Mouse (Mus musculus): ENCODE data around the gene Gm21083. TPM values are rescaled to one million over a fixed set of nuclear protein-coding genes. Genes with fewer than 3 reads are reported as not detected.
"Not testable (repeated sequence)": the region's sequence is repeated elsewhere in the genome, so short reads cannot be mapped to it uniquely, and the experiment has no call there.

The Gm21083 gene
- not detected in 2 replicates for polyA plus RNA-seq (2014; fragmentation: Nextera tagmentation; extraction: Ambion mirVana)

- H3K27ac ChIP-seq (ENCODE audit: low read depth, low read length); DNase-seq (ENCODE audit: low spot score); H3K36me3 ChIP-seq (ENCODE audit: control insufficient read depth, insufficient read depth, low read length); ATAC-seq (replicated peaks; ENCODE audit: low FRiP score); H3K4me3 ChIP-seq (ENCODE audit: low read depth, low read length); H3K4me1 ChIP-seq (replicated peaks; ENCODE audit: control insufficient read depth, insufficient read depth, low read length); H3K27me3 ChIP-seq (ENCODE audit: control insufficient read depth, insufficient read depth, low read length); H3K9ac ChIP-seq (ENCODE audit: low read length); H3K4me2 ChIP-seq (ENCODE audit: low read depth, low read length, severe bottlenecking); H3K9me3 ChIP-seq (ENCODE audit: control insufficient read depth, low read length): not testable (repeated sequence)
- no CpG with 5 or more reads among the region's 1 CpGs for WGBS
Observed at GRCm38 (mm10) chr5:15577033-15577432, at the start of gene Gm21083. Gene Gm21083, plus strand, starts transcription at chr5:15577333.

GRCm38 (mm10) chr5:15529122-15529521, 48.0 kb upstream of the Gm21083 start, which contains the start of gene Gm21190:
Gene Gm21190, minus strand, starts transcription at chr5:15529222.
- no CpG with 5 or more reads among the region's 1 CpGs for WGBS
- not testable (repeated sequence) for H3K4me3 ChIP-seq (ENCODE audit: low read depth, low read length); H3K27me3 ChIP-seq (ENCODE audit: control insufficient read depth, insufficient read depth, low read length); H3K9me3 ChIP-seq (ENCODE audit: control insufficient read depth, low read length); H3K9ac ChIP-seq (ENCODE audit: low read length); H3K27ac ChIP-seq (ENCODE audit: low read depth, low read length); H3K36me3 ChIP-seq (ENCODE audit: control insufficient read depth, insufficient read depth, low read length); ATAC-seq (replicated peaks; ENCODE audit: low FRiP score); DNase-seq (ENCODE audit: low spot score); H3K4me1 ChIP-seq (replicated peaks; ENCODE audit: control insufficient read depth, insufficient read depth, low read length); H3K4me2 ChIP-seq (ENCODE audit: low read depth, low read length, severe bottlenecking)

- H3K9me3 ChIP-seq (ENCODE audit: control insufficient read depth, low read length); H3K27me3 ChIP-seq (ENCODE audit: control insufficient read depth, insufficient read depth, low read length); H3K4me2 ChIP-seq (ENCODE audit: low read depth, low read length, severe bottlenecking); H3K9ac ChIP-seq (ENCODE audit: low read length); H3K4me3 ChIP-seq (ENCODE audit: low read depth, low read length); DNase-seq (ENCODE audit: low spot score); H3K27ac ChIP-seq (ENCODE audit: low read depth, low read length); H3K4me1 ChIP-seq (replicated peaks; ENCODE audit: control insufficient read depth, insufficient read depth, low read length); ATAC-seq (replicated peaks; ENCODE audit: low FRiP score); H3K36me3 ChIP-seq (ENCODE audit: control insufficient read depth, insufficient read depth, low read length): not testable (repeated sequence)
- WGBS = 83% methylated on average over 6 of the region's 6 CpGs
Observed at GRCm38 (mm10) chr5:15548642-15549041, 28.5 kb upstream of the Gm21083 start.

GRCm38 (mm10) chr5:15549134-15549533, 28.0 kb upstream of the Gm21083 start:
- not testable (repeated sequence) for H3K27ac ChIP-seq (ENCODE audit: low read depth, low read length); H3K36me3 ChIP-seq (ENCODE audit: control insufficient read depth, insufficient read depth, low read length); H3K9ac ChIP-seq (ENCODE audit: low read length); H3K4me3 ChIP-seq (ENCODE audit: low read depth, low read length); ATAC-seq (replicated peaks; ENCODE audit: low FRiP score); H3K4me1 ChIP-seq (replicated peaks; ENCODE audit: control insufficient read depth, insufficient read depth, low read length); H3K27me3 ChIP-seq (ENCODE audit: control insufficient read depth, insufficient read depth, low read length); H3K9me3 ChIP-seq (ENCODE audit: control insufficient read depth, low read length); H3K4me2 ChIP-seq (ENCODE audit: low read depth, low read length, severe bottlenecking)
- DNase-seq (ENCODE audit: low spot score) = peak; percentile 53
- 41% methylated on average over 1 of the region's 1 CpGs for WGBS

GRCm38 (mm10) chr5:15549606-15550005, 27.5 kb upstream of the Gm21083 start:
- 16% methylated on average over 3 of the region's 3 CpGs for WGBS
- DNase-seq (ENCODE audit: low spot score); H3K9me3 ChIP-seq (ENCODE audit: control insufficient read depth, low read length); H3K9ac ChIP-seq (ENCODE audit: low read length); H3K27me3 ChIP-seq (ENCODE audit: control insufficient read depth, insufficient read depth, low read length); H3K4me1 ChIP-seq (replicated peaks; ENCODE audit: control insufficient read depth, insufficient read depth, low read length); ATAC-seq (replicated peaks; ENCODE audit: low FRiP score); H3K4me3 ChIP-seq (ENCODE audit: low read depth, low read length); H3K27ac ChIP-seq (ENCODE audit: low read depth, low read length); H3K36me3 ChIP-seq (ENCODE audit: control insufficient read depth, insufficient read depth, low read length); H3K4me2 ChIP-seq (ENCODE audit: low read depth, low read length, severe bottlenecking): not testable (repeated sequence)

GRCm38 (mm10) chr5:15558654-15559053, 18.5 kb upstream of the Gm21083 start:
- not testable (repeated sequence) for H3K9ac ChIP-seq (ENCODE audit: low read length); ATAC-seq (replicated peaks; ENCODE audit: low FRiP score); H3K27ac ChIP-seq (ENCODE audit: low read depth, low read length); H3K9me3 ChIP-seq (ENCODE audit: control insufficient read depth, low read length); H3K4me3 ChIP-seq (ENCODE audit: low read depth, low read length); DNase-seq (ENCODE audit: low spot score); H3K27me3 ChIP-seq (ENCODE audit: control insufficient read depth, insufficient read depth, low read length); H3K4me2 ChIP-seq (ENCODE audit: low read depth, low read length, severe bottlenecking); H3K4me1 ChIP-seq (replicated peaks; ENCODE audit: control insufficient read depth, insufficient read depth, low read length); H3K36me3 ChIP-seq (ENCODE audit: control insufficient read depth, insufficient read depth, low read length)
- 89% methylated on average over 1 of the region's 1 CpGs for WGBS

GRCm38 (mm10) chr5:15561425-15562264, 15.5 kb upstream of the Gm21083 start:
- H3K27me3 ChIP-seq (ENCODE audit: control insufficient read depth, insufficient read depth, low read length); H3K4me1 ChIP-seq (replicated peaks; ENCODE audit: control insufficient read depth, insufficient read depth, low read length); H3K4me3 ChIP-seq (ENCODE audit: low read depth, low read length); H3K36me3 ChIP-seq (ENCODE audit: control insufficient read depth, insufficient read depth, low read length); H3K4me2 ChIP-seq (ENCODE audit: low read depth, low read length, severe bottlenecking); H3K27ac ChIP-seq (ENCODE audit: low read depth, low read length); H3K9ac ChIP-seq (ENCODE audit: low read length); H3K9me3 ChIP-seq (ENCODE audit: control insufficient read depth, low read length): not testable (repeated sequence)
- 83% methylated on average over 3 of the region's 3 CpGs for WGBS
- ATAC-seq (replicated peaks; ENCODE audit: low FRiP score) (peak; percentile 26), DNase-seq (ENCODE audit: low spot score) (peak; percentile 45)

GRCm38 (mm10) chr5:15573735-15574134, 3.4 kb upstream of the Gm21083 start:
- H3K4me3 ChIP-seq (ENCODE audit: low read depth, low read length); H3K9ac ChIP-seq (ENCODE audit: low read length); H3K27ac ChIP-seq (ENCODE audit: low read depth, low read length); H3K4me2 ChIP-seq (ENCODE audit: low read depth, low read length, severe bottlenecking); ATAC-seq (replicated peaks; ENCODE audit: low FRiP score); DNase-seq (ENCODE audit: low spot score); H3K9me3 ChIP-seq (ENCODE audit: control insufficient read depth, low read length); H3K36me3 ChIP-seq (ENCODE audit: control insufficient read depth, insufficient read depth, low read length); H3K27me3 ChIP-seq (ENCODE audit: control insufficient read depth, insufficient read depth, low read length); H3K4me1 ChIP-seq (replicated peaks; ENCODE audit: control insufficient read depth, insufficient read depth, low read length): not testable (repeated sequence)

- not testable (repeated sequence) for H3K27me3 ChIP-seq (ENCODE audit: control insufficient read depth, insufficient read depth, low read length); DNase-seq (ENCODE audit: low spot score); H3K27ac ChIP-seq (ENCODE audit: low read depth, low read length); H3K9me3 ChIP-seq (ENCODE audit: control insufficient read depth, low read length); H3K4me2 ChIP-seq (ENCODE audit: low read depth, low read length, severe bottlenecking); H3K4me3 ChIP-seq (ENCODE audit: low read depth, low read length); ATAC-seq (replicated peaks; ENCODE audit: low FRiP score); H3K4me1 ChIP-seq (replicated peaks; ENCODE audit: control insufficient read depth, insufficient read depth, low read length); H3K36me3 ChIP-seq (ENCODE audit: control insufficient read depth, insufficient read depth, low read length); H3K9ac ChIP-seq (ENCODE audit: low read length)
Observed at GRCm38 (mm10) chr5:15586351-15586750, 9.2 kb downstream of the Gm21083 start.

Measured in forebrain, embryonic 11.5 days (tissue).